Mouse (Mus musculus) spleen, adult 10 weeks (tissue): ENCODE measurements around the gene Gas8. TPM values are rescaled to one million over a fixed set of nuclear protein-coding genes. Genes with fewer than 3 reads are reported as not detected.

Experiments
- polyA plus RNA-seq: library from polyadenylated mRNA; stranded (reverse); fragments of 350-450 nt; fragmentation: Illumina TruSeq; extraction: RNeasy Lipid Tissue Mini Kit (QIAGEN cat#74804); gene quantifications from one replicate; pipeline ENCODE4 v1.2.3, GENCODE M21; 2015; ENCODE audit warnings: low replicate concordance; ENCODE audit not compliant: insufficient read depth

Gene Gas8
- polyA plus RNA-seq: 3.9 TPM

DNA sequence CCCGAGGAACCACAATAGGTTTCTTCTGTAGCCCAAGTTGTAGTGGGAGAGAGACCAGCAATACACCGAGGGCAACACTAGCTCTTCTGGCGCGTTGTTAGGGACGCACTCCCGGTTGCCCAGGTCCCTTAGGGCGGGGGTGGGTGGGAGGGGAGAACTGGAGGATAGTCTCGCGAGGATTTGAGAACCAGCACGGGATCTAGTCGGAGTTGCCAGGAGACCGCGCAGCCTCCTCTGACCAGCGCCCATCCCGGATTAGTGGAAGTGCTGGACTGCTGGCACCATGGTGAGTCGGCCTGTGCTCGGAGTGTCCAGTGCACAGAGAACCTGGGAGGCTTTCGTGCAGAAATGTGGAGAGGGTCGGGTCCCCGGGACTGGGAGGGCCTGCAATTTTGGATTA is at the start of gene Gas8:
Gas8 (plus strand) TSS at position 168 of the 400 bp plus-strand sequence.

DNA sequence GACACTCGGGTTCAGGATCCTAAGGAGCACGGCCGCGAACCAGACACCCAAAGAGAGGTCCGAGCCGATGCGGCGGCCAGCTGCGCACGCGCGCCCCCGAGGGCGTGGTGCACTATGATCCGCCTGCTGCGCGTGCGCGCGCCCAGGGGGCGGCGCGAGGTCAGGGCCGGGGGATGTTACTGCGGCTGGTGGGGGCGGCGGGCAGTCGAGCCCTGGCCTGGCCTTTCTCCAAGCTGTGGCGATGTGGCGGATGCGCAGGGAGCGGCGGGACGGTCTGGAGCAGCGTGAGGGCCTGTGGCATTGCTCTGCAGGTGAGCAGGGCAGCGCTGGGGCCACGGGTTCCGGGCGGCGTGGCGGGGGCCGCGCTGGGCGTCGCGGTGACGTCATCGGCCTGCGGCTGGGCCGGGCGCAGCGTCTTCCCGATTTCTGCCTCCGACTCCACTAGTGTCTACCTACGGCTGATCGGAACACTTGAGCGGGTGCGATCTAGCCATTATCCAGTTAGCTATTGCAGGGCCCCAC is 40.8 kb upstream of the Gas8 start, which contains the start of gene Afg3l1:
Afg3l1 (plus strand) TSS at position 167 of the 522 bp plus-strand sequence.

DNA sequence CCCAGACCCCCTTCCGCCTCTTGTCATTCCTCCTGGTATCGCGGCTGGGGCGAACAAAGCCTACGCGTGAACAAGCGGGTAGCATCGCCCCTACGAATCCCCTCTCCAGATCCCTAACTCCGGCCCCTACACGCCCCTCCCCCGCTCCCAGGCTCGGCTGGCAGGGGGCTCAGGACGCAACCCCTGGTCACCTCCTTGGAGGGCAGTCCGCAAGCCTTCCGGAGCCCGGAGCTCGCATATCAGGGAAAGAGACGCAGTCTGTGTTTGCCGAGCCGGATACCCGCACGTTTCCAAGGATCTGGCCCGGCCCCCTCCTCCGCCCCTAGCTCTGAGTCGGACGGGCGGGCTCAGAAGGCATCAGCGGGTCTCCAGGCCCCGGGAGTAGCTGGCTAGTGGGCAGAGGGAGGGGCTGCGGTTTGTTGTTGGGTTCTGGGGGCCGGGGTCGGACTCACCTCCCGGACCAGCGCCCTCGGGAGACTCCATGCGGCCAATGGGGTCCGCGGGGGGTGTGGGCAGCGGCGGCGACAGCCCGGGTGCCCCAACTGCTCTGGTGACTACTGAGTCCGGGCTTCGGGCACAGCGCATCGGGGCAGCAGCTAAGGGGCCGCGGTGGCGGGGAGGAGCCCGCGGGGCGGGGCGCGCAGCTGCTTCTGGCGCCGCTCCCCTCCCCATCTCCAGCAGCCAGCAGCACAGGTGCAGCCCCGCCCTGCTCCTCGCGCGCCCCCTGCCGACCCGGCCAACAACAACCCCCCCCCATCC is 3.7 kb upstream of the Gas8 start, which contains the start of gene Dbndd1:
Dbndd1 (minus strand) TSS at position 683 of the 759 bp plus-strand sequence.

Other genes starting within 250 kb of the Gas8 start
- gene Fanca, start 200.3 kb upstream of the Gas8 start, polyA plus RNA-seq: 22.2 TPM
- gene Spire2, start 186.1 kb upstream of the Gas8 start, polyA plus RNA-seq: 0.28 TPM
- gene Tcf25, start 145.1 kb upstream of the Gas8 start, polyA plus RNA-seq: 390 TPM
- gene Mc1r, start 111.7 kb upstream of the Gas8 start, polyA plus RNA-seq: not detected
- 0.48 TPM for gene Tubb3, start 107.4 kb upstream of the Gas8 start, polyA plus RNA-seq
- 10.7 TPM for gene Def8, start 95.3 kb upstream of the Gas8 start, polyA plus RNA-seq
- gene Afg3l1, start 40.9 kb upstream of the Gas8 start, polyA plus RNA-seq: 19.8 TPM
- gene Dbndd1, start 3.4 kb upstream of the Gas8 start, polyA plus RNA-seq: not detected
- 0.55 TPM for gene Rhou, start 135.1 kb downstream of the Gas8 start, polyA plus RNA-seq